Mouse (Mus musculus): Measurements from ENCODE around the gene Chodl.

DNA sequence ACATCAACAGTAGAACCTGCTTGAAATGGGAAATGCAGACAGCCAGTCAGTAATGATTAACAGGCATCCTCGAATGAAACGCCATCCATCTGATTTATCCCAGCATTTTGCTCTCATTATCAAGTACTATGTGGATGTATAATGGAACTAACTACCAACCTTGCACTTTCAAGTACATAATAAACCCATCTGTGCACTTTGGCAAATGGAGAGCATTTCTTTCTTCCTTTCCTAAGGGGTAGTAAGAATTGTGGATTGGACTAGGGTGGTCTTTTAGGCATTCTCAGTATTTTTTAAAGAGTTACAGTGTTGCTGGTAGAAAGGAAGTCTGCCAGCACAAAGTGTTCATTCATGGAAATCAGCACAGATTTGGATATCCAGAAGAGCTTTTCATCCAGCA lies 26.7 kb downstream of the Chodl start:
- TF ChIP-seq EP300 (IDR thresholded peaks at IDR 0.05; ENCODE audit: insufficient read depth, low read depth, low read length) (no peak), CTCF (IDR thresholded peaks at IDR 0.05; ENCODE audit: low read depth, low read length) (no peak), POLR2A (IDR thresholded peaks at IDR 0.05; ENCODE audit: insufficient read depth, low read length) (no peak)
